Mouse (Mus musculus): ENCODE results near the gene Naip2. TPM values are rescaled to one million over a fixed set of nuclear protein-coding genes. Genes with fewer than 3 reads are reported as not detected.
A peak's percentile ranks its signal among the peaks of the same experiment; 100 is the strongest.

Gene Naip2
- total and polyA plus RNA-seq, 3 experiments, result 12.6 to 13.3 (median 12.8) TPM

DNA sequence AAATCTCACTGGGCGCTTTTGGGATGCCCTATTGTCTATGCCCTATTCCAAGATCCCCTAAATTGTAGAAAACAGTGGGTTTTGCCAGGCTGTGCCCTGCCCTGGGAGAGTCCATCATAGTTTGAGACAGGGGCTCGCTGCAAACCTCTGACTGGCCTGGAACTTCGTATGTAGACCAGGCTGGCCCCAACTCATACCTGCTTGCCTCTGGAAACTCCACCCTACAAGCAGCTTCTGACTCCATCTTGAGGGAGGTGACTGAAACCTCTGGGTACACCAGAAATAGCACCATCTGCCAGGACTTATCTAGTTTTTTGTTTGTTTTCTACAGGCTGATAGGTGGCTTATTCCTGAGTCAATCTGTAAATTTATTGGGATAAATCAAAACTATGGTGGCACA lies 77.9 kb downstream of the Naip2 start:
- in situ Hi-C loops (cut with MboI; ENCODE audit: low pct_ligation_motif_present, low pct_unique_long_range_greater_than_20kb, low sequenced_read_pairs), result loop anchor here (25.0 kb wide), 1 partner anchor 263 kb away; no protein-coding TSS in a partner anchor
- dilution Hi-C loops (cut with MboI; ENCODE audit: extremely low pct_ligation_motif_present, extremely low pct_unique_long_range_greater_than_20kb, low sequenced_read_pairs), result no loop called here

DNA sequence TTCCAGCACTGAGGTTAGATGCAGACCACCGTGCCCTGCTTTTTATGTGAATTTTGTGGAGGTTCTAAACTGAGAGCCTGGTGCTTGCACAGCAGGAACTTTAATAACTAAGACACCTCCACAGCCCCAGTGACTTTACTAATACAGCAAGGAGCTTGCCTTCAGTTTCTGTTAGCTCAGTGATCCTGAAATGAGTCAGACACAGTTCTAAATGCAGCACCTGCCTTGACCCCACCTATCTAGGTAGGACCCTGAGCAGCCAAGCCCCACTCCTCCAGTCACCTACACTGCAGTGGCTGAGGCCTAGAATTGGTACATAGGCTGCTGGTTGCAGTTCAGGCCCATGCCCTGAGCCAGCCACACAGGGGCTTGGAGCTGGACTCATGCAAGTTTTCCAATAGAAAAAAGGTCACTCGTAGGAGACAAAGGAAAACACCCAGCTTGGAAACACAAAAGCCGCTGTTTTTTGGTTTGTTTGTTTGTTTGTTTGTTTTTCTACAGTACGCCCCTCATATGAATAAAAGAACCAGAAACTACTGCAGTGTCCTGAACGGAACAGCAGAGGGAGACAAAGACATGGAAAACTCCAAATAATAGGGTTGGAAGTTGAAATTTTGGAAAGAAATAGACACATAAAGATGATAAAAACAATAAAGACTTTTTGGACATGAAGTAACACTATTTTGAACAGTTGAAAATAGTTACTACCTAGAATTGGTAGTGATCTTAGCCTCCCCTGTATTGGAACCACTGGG lies 89.5 kb downstream of the Naip2 start:
- Histone ChIP-seq H3K36me3 (replicated peaks in 1 of 2; ENCODE audit: control insufficient read depth in 1 of 2, insufficient read depth in 1 of 2, low read length in 1 of 2) (no peaks in the 10 kb centered on the region), H3K27ac (ENCODE audit: insufficient read depth, low read depth) (no peak overlapping the region), H3K79me2 (replicated peaks; ENCODE audit: control insufficient read depth, extremely low read depth, insufficient read depth, poor library complexity, severe bottlenecking) (no peaks in the 10 kb centered on the region), H3K9ac (ENCODE audit: insufficient read depth, low read depth) (no peak overlapping the region), H3K4me2 (ENCODE audit: insufficient read depth, low read depth, poor library complexity, severe bottlenecking) (no peak overlapping the region; the same call in 1 of the 2 replicates), H3K4me3 (replicated peaks in 1 of 3; ENCODE audit: low read depth in 2 of 3, low read length in 2 of 3, poor library complexity in 1 of 3) (no peak overlapping the region), H3K27me3 (replicated peaks) (peaks cover 15% of the 10 kb centered on the region), H3K4me1 (ENCODE audit: control insufficient read depth in 1 of 2, insufficient read depth in 2 of 2) (peaks cover 6 to 13% of the 10 kb centered on the region in 2 experiments), H3K9me3 (replicated peaks; ENCODE audit: low read length) (no peaks in the 10 kb centered on the region)
- DNase-seq (ENCODE audit: extremely low read depth), result no peak
- dilution Hi-C loops (cut with MboI; ENCODE audit: extremely low pct_ligation_motif_present, extremely low pct_unique_long_range_greater_than_20kb, low sequenced_read_pairs) (no loop called here), in situ Hi-C loops (cut with MboI; ENCODE audit: low pct_ligation_motif_present, low pct_unique_long_range_greater_than_20kb, low sequenced_read_pairs) (loop anchor here (25.0 kb wide), 1 partner anchor 275 kb away; no protein-coding TSS in a partner anchor)
- TF ChIP-seq BHLHE40 (IDR thresholded peaks at IDR 0.05; ENCODE audit: low read depth, low read length), result 0 out of 2 replicates have a peak, but pooled peaks have one; percentile 10
- TF ChIP-seq MEF2A (IDR thresholded peaks at IDR 0.05; ENCODE audit: borderline replicate concordance, low read depth, low read length), result no peak; the same call in 1 of the 2 replicates
- peak; percentile 42 to 70 for TF ChIP-seq CTCF (conservative IDR thresholded peaks at IDR 0.05 in 1 of 2, IDR thresholded peaks at IDR 0.05 in 1 of 2; ENCODE audit: low read depth in 2 of 2, low read length in 2 of 2)
- TF ChIP-seq EP300 (IDR thresholded peaks at IDR 0.05; ENCODE audit: low read length), result peak; percentile 67
- no peak for TF ChIP-seq CHD1 (IDR thresholded peaks at IDR 0.05; ENCODE audit: low read depth, low read length)
- TF ChIP-seq SMC3 (IDR thresholded peaks at IDR 0.05; ENCODE audit: low read depth, low read length), result peak; percentile 60
- 0 out of 2 replicates have a peak, but pooled peaks have one; percentile 16 for TF ChIP-seq NELFE (IDR thresholded peaks at IDR 0.05; ENCODE audit: low read depth, low read length)
- peak; percentile 88 for TF ChIP-seq IRF4 (IDR thresholded peaks at IDR 0.05; ENCODE audit: low read depth, low read length)
- TF ChIP-seq JUND (conservative IDR thresholded peaks at IDR 0.05; ENCODE audit: low read depth, low read length), result peak; percentile 82
- TF ChIP-seq RCOR1 (conservative IDR thresholded peaks at IDR 0.05; ENCODE audit: low read depth, low read length), result peak; percentile 43; the same call in 1 of the 2 replicates
- peak; percentile 73 for TF ChIP-seq JUN (IDR thresholded peaks at IDR 0.05; ENCODE audit: insufficient read depth, low read depth, low read length)
- peak; percentile 72 for TF ChIP-seq RAD21 (IDR thresholded peaks at IDR 0.05; ENCODE audit: low read depth, low read length)
- TF ChIP-seq NRF1 (IDR thresholded peaks at IDR 0.05; ENCODE audit: low read depth, low read length), result no peak

More for the DNA sequence above, 77.9 kb downstream of the Naip2 start:
- peaks cover 22 to 27% of the 10 kb centered on the region in 2 experiments for H3K36me3 ChIP-seq (replicated peaks in 1 of 2; ENCODE audit: control insufficient read depth in 1 of 2, insufficient read depth in 1 of 2, low read length in 1 of 2)
- no peak overlapping the region for H3K27ac ChIP-seq (ENCODE audit: insufficient read depth, low read depth)
- H3K27me3 ChIP-seq (replicated peaks), result no peaks in the 10 kb centered on the region
- TF ChIP-seq ZMIZ1 (IDR thresholded peaks at IDR 0.05; ENCODE audit: low read depth, low read length) (no peak), ZKSCAN1 (IDR thresholded peaks at IDR 0.05; ENCODE audit: borderline replicate concordance, low read depth, low read length) (no peak), RCOR1 (conservative IDR thresholded peaks at IDR 0.05; ENCODE audit: low read depth, low read length) (no peak), POLR2A (IDR thresholded peaks at IDR 0.05; ENCODE audit: low read depth, low read length) (no peak), CHD2 (IDR thresholded peaks at IDR 0.05; ENCODE audit: low read length) (no peak), MEF2A (IDR thresholded peaks at IDR 0.05; ENCODE audit: borderline replicate concordance, low read depth, low read length) (no peak), ELF1 (IDR thresholded peaks at IDR 0.05; ENCODE audit: low read depth, low read length) (no peak), MXI1 (IDR thresholded peaks at IDR 0.05; ENCODE audit: low read depth, low read length) (no peak), TBP (conservative IDR thresholded peaks at IDR 0.05; ENCODE audit: low read depth, low read length) (no peak), MAFK (IDR thresholded peaks at IDR 0.05; ENCODE audit: insufficient replicate concordance, low read length) (no peak), SIN3A (IDR thresholded peaks at IDR 0.05; ENCODE audit: low read length) (no peak), UBTF (IDR thresholded peaks at IDR 0.05; ENCODE audit: low read depth, low read length) (no peak), BHLHE40 (IDR thresholded peaks at IDR 0.05; ENCODE audit: low read depth, low read length) (no peak), SMC3 (IDR thresholded peaks at IDR 0.05; ENCODE audit: low read depth, low read length) (no peak), ZC3H11A (IDR thresholded peaks at IDR 0.05; ENCODE audit: low read depth, low read length) (no peak), RAD21 (IDR thresholded peaks at IDR 0.05; ENCODE audit: low read depth, low read length) (no peak), KAT2A (IDR thresholded peaks at IDR 0.05; ENCODE audit: insufficient replicate concordance, low read length) (no peak)
- peak overlapping the region; percentile 85 to 100 (median 92) for H3K4me3 ChIP-seq (replicated peaks in 1 of 3; ENCODE audit: low read depth in 2 of 3, low read length in 2 of 3, poor library complexity in 1 of 3)
- DNase-seq (ENCODE audit: extremely low read depth), result no peak
- H3K9ac ChIP-seq (ENCODE audit: insufficient read depth, low read depth), result peak overlapping the region; percentile 92
- H3K9me3 ChIP-seq (replicated peaks; ENCODE audit: low read length), result no peaks in the 10 kb centered on the region
- peaks cover 17% of the 10 kb centered on the region for H3K79me2 ChIP-seq (replicated peaks; ENCODE audit: control insufficient read depth, extremely low read depth, insufficient read depth, poor library complexity, severe bottlenecking)
- peak overlapping the region; percentile 84 for H3K4me2 ChIP-seq (ENCODE audit: insufficient read depth, low read depth, poor library complexity, severe bottlenecking)
- peaks cover 0 to 15% of the 10 kb centered on the region in 2 experiments; a peak in 2 of 4 replicates for H3K4me1 ChIP-seq (ENCODE audit: control insufficient read depth in 1 of 2, insufficient read depth in 2 of 2)

Data from CH12.LX (cell line).